Mouse (Mus musculus) ovary, adult 18-20 months (tissue): ENCODE results near the gene Mrpl24.
A peak's percentile ranks its signal among the peaks of the same experiment; 100 is the strongest.

Experiments
- DNase-seq: peaks from one replicate; pipeline ENCODE4 v3.0.0; 2022; ENCODE audit warnings: low spot score, mixed read lengths

Gene Mrpl24

GRCm38 (mm10) chr3:87947811-87948199 is 28.5 kb downstream of the Mrpl24 start:
- no peak for DNase-seq

DNA sequence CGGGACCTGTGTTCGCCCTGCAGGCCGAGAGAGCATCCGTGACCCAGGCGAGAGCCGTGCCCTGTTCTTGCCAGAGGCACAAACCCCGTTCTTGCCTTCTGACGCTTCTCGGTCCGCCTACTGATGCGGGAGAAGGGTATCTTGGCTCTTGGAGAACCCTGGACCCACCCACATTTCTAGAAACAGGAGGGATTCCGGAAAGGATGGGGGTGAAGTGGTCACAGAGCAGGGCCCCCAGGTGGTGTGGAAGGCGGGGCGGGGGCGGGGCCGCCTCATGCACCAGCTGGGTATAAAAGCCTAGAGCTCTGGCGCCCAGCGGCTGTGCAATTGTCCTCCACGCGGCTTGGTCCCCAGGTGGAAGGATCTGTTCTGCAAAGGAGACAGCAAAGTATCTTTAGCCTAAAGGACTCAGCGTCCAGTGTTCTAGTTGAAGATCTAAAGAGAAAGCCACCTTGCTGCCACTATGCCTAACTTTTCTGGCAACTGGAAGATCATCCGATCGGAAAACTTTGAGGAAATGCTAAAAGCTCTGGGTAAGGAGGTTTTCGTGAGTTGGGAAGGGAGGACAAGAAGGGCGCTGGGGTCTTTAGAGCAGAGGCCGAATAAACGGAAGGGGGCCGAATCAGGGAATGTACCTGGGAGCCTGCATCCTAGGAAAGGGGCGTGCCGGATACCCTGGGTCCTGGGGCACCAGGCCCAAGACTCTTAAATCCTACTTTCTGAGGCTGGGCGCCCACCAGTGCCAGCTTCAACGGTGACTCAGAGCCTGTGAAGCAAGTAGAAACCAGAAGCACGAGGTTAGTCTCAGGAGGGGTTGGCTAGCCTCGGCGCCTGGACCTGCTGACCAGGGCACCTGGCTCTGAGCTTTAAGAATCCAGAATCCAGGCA is 29.3 kb downstream of the Mrpl24 start, which contains the start of gene Crabp2:
Gene Crabp2 (plus strand): TSS at position 289 of the 888 bp plus-strand sequence.
- no peak for DNase-seq

- DNase-seq: no peak
Measured at GRCm38 (mm10) chr3:87949266-87949954, 30.1 kb downstream of the Mrpl24 start.

GRCm38 (mm10) chr3:87949955-87950515 is 30.7 kb downstream of the Mrpl24 start:
- DNase-seq: no peak

GRCm38 (mm10) chr3:87951946-87952345 is 32.6 kb downstream of the Mrpl24 start:
- no peak for DNase-seq

DNA sequence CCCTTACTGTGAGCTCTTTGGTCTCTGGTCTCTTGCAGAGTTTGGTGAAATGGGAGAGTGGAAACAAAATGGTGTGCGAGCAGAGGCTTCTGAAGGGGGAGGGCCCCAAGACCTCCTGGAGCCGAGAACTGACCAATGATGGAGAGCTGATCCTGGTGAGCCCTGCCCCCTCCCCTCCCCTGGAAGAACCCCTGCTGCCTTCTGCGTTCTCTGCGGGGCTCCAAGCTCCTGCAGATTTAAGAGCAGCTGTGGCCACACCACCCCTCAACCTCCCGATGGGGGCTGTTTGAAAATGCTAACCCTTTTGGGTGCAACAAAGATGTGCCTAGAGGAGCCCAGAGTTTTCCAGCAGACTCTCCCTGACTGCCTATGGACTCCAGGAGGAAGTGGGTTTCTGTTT is 33.1 kb downstream of the Mrpl24 start:
- no peak for DNase-seq

GRCm38 (mm10) chr3:87958056-87958455 is 38.8 kb downstream of the Mrpl24 start:
- no peak for DNase-seq

DNA sequence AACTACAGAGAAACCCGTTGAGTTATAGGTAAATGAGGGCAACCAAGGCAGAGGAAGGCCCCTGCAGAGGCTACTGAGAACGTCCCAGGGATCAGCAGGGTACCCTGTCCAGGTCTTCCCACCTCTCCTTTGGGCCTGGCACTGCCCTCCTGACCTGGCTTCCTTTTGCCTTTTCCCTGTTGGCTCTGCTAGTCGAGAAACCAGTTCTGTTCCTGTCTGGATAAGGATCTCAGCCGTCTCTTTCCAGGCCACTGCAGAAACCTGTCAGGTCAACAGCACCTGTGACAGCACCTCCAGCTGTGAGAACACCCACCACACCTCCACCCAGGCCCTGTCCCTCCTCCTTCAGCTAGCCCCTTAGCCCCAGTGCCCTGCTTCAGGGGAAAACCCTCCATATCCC is 39.2 kb downstream of the Mrpl24 start:
- no peak for DNase-seq

DNA sequence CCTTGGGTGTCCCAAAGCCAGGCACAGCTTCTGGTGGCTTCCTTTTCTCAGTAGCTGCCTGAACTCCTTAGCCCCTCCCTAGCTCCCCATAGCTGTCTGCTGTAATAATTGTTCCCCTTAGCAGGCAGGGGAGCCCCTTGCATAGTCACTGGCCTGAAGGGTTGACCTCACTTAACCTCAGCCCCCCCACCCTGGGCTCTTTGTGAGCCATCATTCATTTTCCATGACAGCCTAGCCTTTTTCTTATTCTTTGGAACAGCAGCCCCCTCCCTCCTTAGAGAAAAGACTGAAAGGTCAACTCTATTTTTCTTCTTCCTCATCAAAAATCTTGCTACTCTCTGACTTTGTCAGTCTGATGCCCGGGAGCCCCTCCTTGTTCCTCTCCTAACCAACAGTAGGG is 39.7 kb downstream of the Mrpl24 start:
- no peak for DNase-seq

DNA sequence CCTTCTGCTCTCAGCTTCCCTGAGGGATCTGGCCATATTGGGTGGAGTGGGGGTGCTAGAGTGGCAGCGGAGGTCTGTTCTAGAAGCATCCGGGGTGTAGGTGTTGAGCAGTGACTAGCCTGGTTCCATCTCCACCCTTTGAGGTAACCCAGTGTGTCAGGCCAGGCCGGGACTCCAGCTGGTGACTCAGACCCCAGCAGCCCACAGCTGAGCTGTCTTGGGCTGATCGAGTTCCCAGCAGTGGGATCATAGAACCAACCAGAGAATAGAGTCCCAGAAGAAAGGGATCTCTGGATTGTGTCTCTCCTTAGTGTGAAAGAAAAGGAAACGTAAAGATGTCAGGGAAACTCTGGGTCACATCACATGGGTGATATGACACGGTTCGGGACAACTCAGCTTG is 40.1 kb downstream of the Mrpl24 start:
- DNase-seq: no peak

- DNase-seq: no peak
Measured at GRCm38 (mm10) chr3:87960191-87960585, 40.9 kb downstream of the Mrpl24 start.

- peak; percentile 90 for DNase-seq
Measured at GRCm38 (mm10) chr3:87960586-87961191, 41.4 kb downstream of the Mrpl24 start.

DNA sequence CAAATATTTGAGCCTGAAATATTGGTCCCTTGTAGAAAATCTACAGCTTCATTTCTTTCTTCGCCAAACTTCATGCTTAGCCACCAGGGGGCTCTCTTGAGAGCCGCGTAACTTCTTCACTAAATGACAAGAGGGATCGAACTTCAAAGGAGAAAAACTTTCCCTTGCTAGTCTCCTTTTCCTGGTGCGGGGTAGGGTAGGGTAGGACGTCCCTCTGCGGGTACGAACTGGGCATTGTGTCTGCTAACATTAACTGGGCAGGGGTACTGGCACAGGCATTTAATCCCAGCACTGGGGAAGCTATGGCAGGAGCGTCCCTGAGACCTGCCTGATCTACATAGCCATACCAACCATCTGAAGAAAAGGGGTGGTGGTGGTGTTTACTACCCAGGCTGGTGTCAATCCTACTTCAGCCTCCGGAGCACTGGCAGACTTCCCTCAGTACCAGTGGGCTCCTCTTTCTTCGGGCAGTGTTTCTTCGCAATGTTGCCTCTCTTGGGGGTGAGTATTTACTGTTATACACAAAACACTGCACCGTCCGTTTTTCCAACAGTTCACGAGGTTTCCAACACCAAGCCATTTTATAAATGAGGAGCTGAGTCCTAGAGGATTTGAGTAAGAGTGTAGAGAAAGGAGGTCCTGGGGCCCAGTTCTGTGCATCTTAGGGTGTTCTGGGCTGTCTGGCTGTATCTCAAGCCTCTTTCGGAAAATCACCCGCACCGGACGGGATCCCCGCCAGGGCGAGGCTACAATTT is 51.1 kb downstream of the Mrpl24 start:
- DNase-seq: no peak

- no peak for DNase-seq
Measured at GRCm38 (mm10) chr3:87970939-87971488, 51.7 kb downstream of the Mrpl24 start, which contains the start of gene Nes. Gene Nes (plus strand): TSS chr3:87971078.

GRCm38 (mm10) chr3:87971489-87972202 is 52.3 kb downstream of the Mrpl24 start:
- DNase-seq: no peak

GRCm38 (mm10) chr3:87972203-87972664 is 52.9 kb downstream of the Mrpl24 start:
- no peak for DNase-seq

- no peak for DNase-seq
Measured at GRCm38 (mm10) chr3:87972776-87973175, 53.5 kb downstream of the Mrpl24 start.
